Mouse (Mus musculus): ENCODE results near the gene 0610030E20Rik. TPM values are rescaled to one million over a fixed set of nuclear protein-coding genes. Genes with fewer than 3 reads are reported as not detected.

Gene 0610030E20Rik
- total and polyA plus RNA-seq, 3 experiments: 29.7 to 71.0 (median 33.9) TPM

DNA sequence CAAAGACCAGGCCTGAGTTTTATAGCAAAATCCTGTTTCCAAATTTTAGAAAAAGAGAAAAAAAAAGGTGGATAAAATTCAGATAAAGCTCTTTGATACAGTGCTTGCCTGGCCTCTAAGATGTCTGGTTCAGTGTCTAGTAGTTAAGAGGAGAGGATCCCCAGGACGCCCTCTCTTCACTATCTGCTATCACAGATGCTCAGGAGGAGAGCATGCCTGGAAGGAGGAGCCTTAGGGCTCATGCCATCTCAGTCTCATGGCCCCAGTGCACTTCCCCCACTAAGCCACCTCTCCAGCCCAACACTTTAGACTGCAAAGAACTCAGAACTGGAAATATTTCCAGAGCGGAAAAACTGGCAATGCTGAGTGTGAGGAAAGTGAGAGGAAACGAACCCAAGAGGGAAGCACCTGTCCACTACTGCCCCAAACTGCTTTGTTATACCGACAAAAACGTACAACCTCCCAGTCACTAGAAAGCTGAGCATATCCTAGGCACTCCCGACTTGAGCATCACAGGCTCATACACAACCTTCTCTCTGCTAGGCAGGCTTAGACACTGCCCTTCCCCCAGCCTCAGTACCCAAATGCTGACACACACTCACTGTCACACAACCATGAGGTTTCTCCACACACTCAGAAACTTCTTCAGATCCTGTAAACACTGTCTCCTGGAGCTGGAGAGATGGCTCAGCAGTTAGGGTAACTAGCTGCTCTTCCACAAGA lies 23.2 kb upstream of the 0610030E20Rik start:
- TF ChIP-seq GATA2 (IDR thresholded peaks at IDR 0.05; ENCODE audit: borderline replicate concordance, low read depth, low read length): no peak
- TF ChIP-seq POLR2AphosphoS5 (IDR thresholded peaks at IDR 0.05; ENCODE audit: insufficient replicate concordance, low read depth, low read length): no peak
- no peak for TF ChIP-seq GATA1 (IDR thresholded peaks at IDR 0.05; ENCODE audit: borderline replicate concordance, low read length)
- TF ChIP-seq CTCF (IDR thresholded peaks at IDR 0.05; ENCODE audit: low read depth, low read length): no peak
- no peak for TF ChIP-seq TAL1 (conservative IDR thresholded peaks at IDR 0.05; ENCODE audit: low read depth, low read length)
- H3K4me1 ChIP-seq (ENCODE audit: insufficient read depth, low read depth, low read length): peaks cover 16% of the 10 kb centered on the region; the same call in 1 of the 2 replicates
- H3K36me3 ChIP-seq (replicated peaks): peaks cover 98% of the 10 kb centered on the region
- H3K4me3 ChIP-seq (ENCODE audit: low read depth, low read length): no peak overlapping the region
- ATAC-seq (ENCODE audit: extremely low read depth, insufficient number of reproducible peaks, low FRiP score, poor library complexity, severe bottlenecking) (no peak), DNase-seq (ENCODE audit: low spot score) (no peak)
- no peaks in the 10 kb centered on the region for H3K9me3 ChIP-seq (replicated peaks)
- no peaks in the 10 kb centered on the region for H3K27me3 ChIP-seq (ENCODE audit: insufficient read depth, low read length)

DNA sequence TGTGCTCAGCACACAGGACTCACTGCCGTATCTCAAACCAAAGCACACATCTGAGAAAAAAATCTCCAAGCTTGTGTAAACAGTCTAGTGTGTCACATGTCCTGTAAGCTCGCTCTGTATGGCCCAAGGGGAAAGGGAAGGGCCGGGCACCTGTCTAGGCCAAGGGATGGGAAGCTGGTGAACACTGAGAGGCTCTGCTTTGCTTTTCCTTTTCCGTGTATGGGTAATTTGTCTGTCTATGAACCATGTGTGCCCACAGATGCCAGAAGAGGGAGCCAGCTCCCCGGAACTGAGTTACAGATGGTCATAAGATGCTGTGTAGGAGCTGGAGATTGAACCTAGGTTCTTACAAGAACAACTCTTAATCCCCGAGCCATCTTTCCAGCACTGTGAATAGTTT lies 20.8 kb upstream of the 0610030E20Rik start:
- Histone ChIP-seq H3K4me1 (ENCODE audit: insufficient read depth, low read depth, low read length) (peaks cover 16% of the 10 kb centered on the region; the same call in 1 of the 2 replicates), H3K9me3 (replicated peaks) (no peaks in the 10 kb centered on the region), H3K4me3 (ENCODE audit: low read depth, low read length) (no peak overlapping the region), H3K27me3 (ENCODE audit: insufficient read depth, low read length) (no peaks in the 10 kb centered on the region), H3K36me3 (replicated peaks) (peaks cover 98% of the 10 kb centered on the region)
- ATAC-seq (ENCODE audit: extremely low read depth, insufficient number of reproducible peaks, low FRiP score, poor library complexity, severe bottlenecking) (no peak), DNase-seq (ENCODE audit: low spot score) (no peak)
- TF ChIP-seq GATA1 (IDR thresholded peaks at IDR 0.05; ENCODE audit: borderline replicate concordance, low read length): no peak
- TF ChIP-seq POLR2AphosphoS5 (IDR thresholded peaks at IDR 0.05; ENCODE audit: insufficient replicate concordance, low read depth, low read length): no peak
- TF ChIP-seq GATA2 (IDR thresholded peaks at IDR 0.05; ENCODE audit: borderline replicate concordance, low read depth, low read length): no peak
- no peak for TF ChIP-seq CTCF (IDR thresholded peaks at IDR 0.05; ENCODE audit: low read depth, low read length)
- no peak for TF ChIP-seq TAL1 (conservative IDR thresholded peaks at IDR 0.05; ENCODE audit: low read depth, low read length)

DNA sequence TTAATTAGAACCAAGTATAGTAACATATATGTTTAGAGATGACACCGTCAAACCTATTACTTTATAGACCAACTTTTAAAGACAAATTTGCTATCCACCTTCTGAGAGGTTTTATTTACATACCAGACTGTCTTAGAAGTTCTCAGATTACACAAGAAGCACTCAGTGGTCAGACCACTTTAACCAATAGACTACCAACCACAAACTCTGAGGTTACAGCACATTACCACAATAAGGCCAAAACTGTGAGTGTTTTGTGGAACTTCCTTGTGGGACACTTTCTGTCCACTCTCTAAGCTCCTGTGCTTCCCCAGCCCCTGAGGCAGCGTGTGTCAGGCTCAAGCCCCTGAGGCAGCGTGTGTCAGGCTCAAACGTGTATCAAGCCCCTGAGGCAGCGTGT lies 18.1 kb upstream of the 0610030E20Rik start:
- TF ChIP-seq TAL1 (conservative IDR thresholded peaks at IDR 0.05; ENCODE audit: low read depth, low read length) (no peak), POLR2AphosphoS5 (IDR thresholded peaks at IDR 0.05; ENCODE audit: insufficient replicate concordance, low read depth, low read length) (no peak), GATA1 (IDR thresholded peaks at IDR 0.05; ENCODE audit: borderline replicate concordance, low read length) (no peak), GATA2 (IDR thresholded peaks at IDR 0.05; ENCODE audit: borderline replicate concordance, low read depth, low read length) (no peak), CTCF (IDR thresholded peaks at IDR 0.05; ENCODE audit: low read depth, low read length) (no peak)
- H3K4me3 ChIP-seq (ENCODE audit: low read depth, low read length): no peak overlapping the region
- no peaks in the 10 kb centered on the region for H3K9me3 ChIP-seq (replicated peaks)
- H3K27me3 ChIP-seq (ENCODE audit: insufficient read depth, low read length): no peaks in the 10 kb centered on the region
- DNase-seq (ENCODE audit: low spot score) (no peak), ATAC-seq (ENCODE audit: extremely low read depth, insufficient number of reproducible peaks, low FRiP score, poor library complexity, severe bottlenecking) (no peak)
- H3K36me3 ChIP-seq (replicated peaks): peaks cover 98% of the 10 kb centered on the region
- peaks cover 15% of the 10 kb centered on the region; the same call in 1 of the 2 replicates for H3K4me1 ChIP-seq (ENCODE audit: insufficient read depth, low read depth, low read length)

DNA sequence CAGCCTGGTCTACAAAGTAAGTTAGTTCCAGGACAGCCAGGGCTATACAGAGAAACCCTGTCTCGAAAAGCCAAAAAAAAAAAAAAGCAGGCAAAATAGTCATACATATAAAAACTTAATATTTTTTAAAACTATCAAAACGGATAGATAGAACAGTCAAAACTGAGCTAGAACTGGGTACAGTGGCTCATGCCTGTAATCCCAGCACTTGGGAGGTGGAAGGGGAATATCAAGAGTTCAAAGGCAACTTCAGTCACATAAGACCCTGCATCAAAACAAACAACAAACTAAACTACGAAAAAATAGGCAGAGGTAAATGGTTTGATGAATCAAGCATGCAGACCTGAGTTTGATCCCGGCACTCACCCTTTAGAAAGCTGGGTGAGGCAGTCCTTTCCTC lies 17.0 kb upstream of the 0610030E20Rik start:
- no peak for ATAC-seq (ENCODE audit: extremely low read depth, insufficient number of reproducible peaks, low FRiP score, poor library complexity, severe bottlenecking)
- no peak for DNase-seq (ENCODE audit: low spot score)
- peaks cover 10% of the 10 kb centered on the region; the same call in 1 of the 2 replicates for H3K4me1 ChIP-seq (ENCODE audit: insufficient read depth, low read depth, low read length)
- H3K4me3 ChIP-seq (ENCODE audit: low read depth, low read length): no peak overlapping the region
- no peak for TF ChIP-seq CTCF (IDR thresholded peaks at IDR 0.05; ENCODE audit: low read depth, low read length)
- no peak for TF ChIP-seq GATA1 (IDR thresholded peaks at IDR 0.05; ENCODE audit: borderline replicate concordance, low read length)
- TF ChIP-seq POLR2AphosphoS5 (IDR thresholded peaks at IDR 0.05; ENCODE audit: insufficient replicate concordance, low read depth, low read length): no peak
- TF ChIP-seq TAL1 (conservative IDR thresholded peaks at IDR 0.05; ENCODE audit: low read depth, low read length): no peak
- TF ChIP-seq GATA2 (IDR thresholded peaks at IDR 0.05; ENCODE audit: borderline replicate concordance, low read depth, low read length): no peak
- H3K9me3 ChIP-seq (replicated peaks): no peaks in the 10 kb centered on the region
- no peaks in the 10 kb centered on the region for H3K27me3 ChIP-seq (ENCODE audit: insufficient read depth, low read length)
- H3K36me3 ChIP-seq (replicated peaks): peaks cover 98% of the 10 kb centered on the region

DNA sequence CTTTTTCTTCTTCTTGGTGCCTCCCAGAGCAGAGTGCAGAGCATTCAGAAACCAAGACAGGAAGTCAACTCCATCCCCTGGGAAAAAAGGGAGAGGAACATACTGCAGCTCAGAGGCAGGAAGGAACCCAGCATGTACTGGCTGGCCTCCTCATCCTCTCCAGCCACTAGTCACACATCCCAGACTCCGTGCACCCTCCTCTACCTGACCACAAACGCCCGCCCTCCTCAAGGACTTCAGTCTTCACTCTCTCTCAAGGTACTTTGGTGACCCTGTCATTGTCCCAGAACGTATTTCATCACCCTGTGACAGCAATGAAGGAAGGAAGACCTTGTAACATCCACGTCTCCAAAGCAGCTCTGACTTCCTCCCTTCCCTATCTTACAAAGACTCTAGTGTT lies 14.0 kb upstream of the 0610030E20Rik start:
- Histone ChIP-seq H3K4me1 (ENCODE audit: insufficient read depth, low read depth, low read length) (peaks cover 15% of the 10 kb centered on the region; the same call in 1 of the 2 replicates), H3K4me3 (ENCODE audit: low read depth, low read length) (no peak overlapping the region), H3K36me3 (replicated peaks) (peaks cover 99% of the 10 kb centered on the region), H3K9me3 (replicated peaks) (no peaks in the 10 kb centered on the region), H3K27me3 (ENCODE audit: insufficient read depth, low read length) (no peaks in the 10 kb centered on the region)
- DNase-seq (ENCODE audit: low spot score) (no peak), ATAC-seq (ENCODE audit: extremely low read depth, insufficient number of reproducible peaks, low FRiP score, poor library complexity, severe bottlenecking) (no peak)
- no peak for TF ChIP-seq GATA2 (IDR thresholded peaks at IDR 0.05; ENCODE audit: borderline replicate concordance, low read depth, low read length)
- TF ChIP-seq CTCF (IDR thresholded peaks at IDR 0.05; ENCODE audit: low read depth, low read length): no peak
- no peak for TF ChIP-seq TAL1 (conservative IDR thresholded peaks at IDR 0.05; ENCODE audit: low read depth, low read length)
- TF ChIP-seq GATA1 (IDR thresholded peaks at IDR 0.05; ENCODE audit: borderline replicate concordance, low read length): no peak
- no peak for TF ChIP-seq POLR2AphosphoS5 (IDR thresholded peaks at IDR 0.05; ENCODE audit: insufficient replicate concordance, low read depth, low read length)

DNA sequence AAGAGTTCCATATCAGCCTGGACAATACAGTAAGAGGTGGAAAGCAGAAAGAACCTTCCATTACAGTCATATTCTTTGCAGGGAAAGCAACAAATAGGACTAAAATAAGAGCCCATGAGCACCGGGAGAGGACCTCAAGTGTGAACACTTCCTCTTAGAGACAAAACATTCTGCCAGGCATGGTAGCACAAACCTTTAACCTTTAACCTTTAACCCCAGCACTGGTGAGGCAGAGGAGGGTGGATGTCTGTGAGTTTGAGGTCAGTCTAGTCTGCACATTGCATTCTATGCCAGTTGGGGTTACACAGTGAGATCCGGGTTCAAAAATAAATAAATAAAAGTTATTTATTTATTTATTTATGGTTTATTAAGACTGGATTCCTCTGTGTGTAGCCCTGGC lies 6.6 kb upstream of the 0610030E20Rik start:
- H3K36me3 ChIP-seq (replicated peaks): peaks cover 78% of the 10 kb centered on the region
- ATAC-seq (ENCODE audit: extremely low read depth, insufficient number of reproducible peaks, low FRiP score, poor library complexity, severe bottlenecking) (no peak), DNase-seq (ENCODE audit: low spot score) (no peak)
- peaks cover 40% of the 10 kb centered on the region for H3K4me1 ChIP-seq (ENCODE audit: insufficient read depth, low read depth, low read length)
- no peaks in the 10 kb centered on the region for H3K9me3 ChIP-seq (replicated peaks)
- TF ChIP-seq POLR2AphosphoS5 (IDR thresholded peaks at IDR 0.05; ENCODE audit: insufficient replicate concordance, low read depth, low read length) (no peak), GATA1 (IDR thresholded peaks at IDR 0.05; ENCODE audit: borderline replicate concordance, low read length) (no peak), GATA2 (IDR thresholded peaks at IDR 0.05; ENCODE audit: borderline replicate concordance, low read depth, low read length) (no peak), TAL1 (conservative IDR thresholded peaks at IDR 0.05; ENCODE audit: low read depth, low read length) (no peak), CTCF (IDR thresholded peaks at IDR 0.05; ENCODE audit: low read depth, low read length) (no peak)
- no peaks in the 10 kb centered on the region for H3K27me3 ChIP-seq (ENCODE audit: insufficient read depth, low read length)
- no peak overlapping the region for H3K4me3 ChIP-seq (ENCODE audit: low read depth, low read length)
